Mouse (Mus musculus): Measurements from ENCODE around the gene R3hcc1l.

Gene R3hcc1l

DNA sequence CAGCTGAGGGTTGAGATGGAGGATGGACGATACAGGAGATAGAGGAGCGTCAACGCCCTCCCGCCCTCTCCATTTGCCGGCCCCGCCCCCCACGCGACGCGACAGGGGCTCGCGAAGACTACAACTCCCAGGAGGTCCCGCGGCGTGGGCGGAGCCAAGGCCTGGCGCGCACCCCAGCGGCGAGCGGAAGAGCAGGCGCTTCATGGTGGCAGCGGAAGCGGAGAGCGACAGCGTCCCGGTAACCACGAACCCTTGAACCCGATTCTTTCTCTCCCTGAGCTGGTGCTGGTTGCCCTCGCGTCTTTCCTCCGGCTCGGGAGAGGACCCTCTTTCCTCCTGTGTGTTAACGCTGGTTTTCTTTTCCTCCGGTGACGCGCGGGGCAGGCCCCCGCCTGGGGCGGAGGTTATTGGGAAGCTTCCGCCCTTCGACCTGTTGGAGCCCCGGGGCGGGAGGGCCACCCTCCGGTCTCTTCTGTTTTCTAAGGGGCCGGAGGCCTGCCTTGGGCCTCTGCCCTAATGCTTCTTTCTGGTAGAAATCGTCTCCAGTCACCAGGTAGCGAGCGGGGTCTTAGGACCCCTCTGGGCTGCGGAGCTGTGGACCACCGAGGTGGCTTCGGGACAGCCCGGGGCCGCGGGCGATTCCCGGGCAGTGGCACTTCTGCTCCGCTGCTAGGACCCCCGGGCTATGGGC is at the start of gene R3hcc1l:
Gene R3hcc1l (plus strand): TSS at position 140 of the 691 bp plus-strand sequence.
- DNase-seq: peak; percentile 93

DNA sequence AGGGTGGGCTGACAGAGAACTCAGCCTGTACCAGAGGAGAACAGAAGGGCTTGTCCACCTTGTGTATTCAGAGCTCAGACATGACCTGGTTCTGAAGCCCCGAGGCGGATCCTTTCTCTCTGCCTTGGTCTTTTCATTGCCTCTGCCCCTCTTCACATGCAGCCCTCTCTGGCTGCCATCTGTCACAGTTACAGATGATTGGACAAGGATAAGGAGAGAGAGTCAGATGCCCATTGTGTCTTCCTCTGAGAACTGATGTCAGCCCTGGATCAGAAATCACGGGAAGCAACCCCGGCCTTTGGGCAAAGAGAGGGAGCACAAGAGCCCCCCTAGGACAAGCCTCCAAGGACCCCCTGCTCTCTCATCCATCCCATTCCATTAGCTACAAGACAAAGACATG is 47.0 kb upstream of the R3hcc1l start:
- DNase-seq: no peak

- no peak for DNase-seq
Measured at GRCm38 (mm10) chr19:42472831-42473230, 45.7 kb upstream of the R3hcc1l start.

DNA sequence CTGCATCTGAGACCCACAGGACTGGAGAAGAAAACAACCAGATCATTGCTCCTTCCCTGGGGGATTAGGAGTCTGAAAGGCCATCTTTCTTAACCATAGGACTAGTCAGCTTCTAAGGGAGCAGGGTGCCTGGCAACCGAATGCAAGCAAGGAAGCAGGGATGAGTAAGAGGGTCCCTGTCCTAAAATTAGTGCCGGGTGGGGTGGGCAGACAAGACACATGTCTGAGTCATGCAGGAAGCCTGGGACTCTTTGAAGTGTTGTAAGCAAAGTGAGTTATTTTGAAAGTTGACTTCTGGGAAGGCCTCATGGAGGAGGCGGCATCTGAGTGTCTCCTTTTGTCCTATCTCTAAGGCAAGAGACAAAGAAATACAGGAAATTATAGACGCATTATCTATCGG is 40.8 kb upstream of the R3hcc1l start:
- DNase-seq: no peak

- no peak for DNase-seq
Measured at GRCm38 (mm10) chr19:42478303-42478702, 40.3 kb upstream of the R3hcc1l start.

DNA sequence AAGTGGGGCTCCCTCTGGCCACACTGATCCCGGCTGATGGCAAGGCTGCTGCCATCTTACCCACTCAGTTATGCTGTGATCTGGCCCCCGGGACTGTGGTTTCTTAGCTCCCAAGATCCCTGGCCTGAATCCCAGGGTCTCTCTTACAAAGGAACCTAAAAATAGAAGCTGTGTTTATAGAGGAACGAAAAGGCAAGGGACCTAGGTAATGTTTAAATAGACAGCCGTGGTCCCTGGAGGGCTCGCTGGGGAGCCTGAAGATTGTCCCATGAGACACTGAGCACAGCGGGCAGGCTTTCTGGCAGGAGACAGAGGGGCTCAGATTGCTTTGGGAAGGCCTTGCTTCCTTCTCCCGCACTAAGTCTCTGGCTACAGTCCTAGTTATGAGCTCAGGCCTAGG is 33.1 kb upstream of the R3hcc1l start:
- DNase-seq: no peak

GRCm38 (mm10) chr19:42487261-42487660 is 31.3 kb upstream of the R3hcc1l start:
- no peak for DNase-seq

- no peak for DNase-seq
Measured at GRCm38 (mm10) chr19:42493257-42493917, 25.2 kb upstream of the R3hcc1l start.

- no peak for DNase-seq
Measured at GRCm38 (mm10) chr19:42504156-42504555, 14.4 kb upstream of the R3hcc1l start.

DNA sequence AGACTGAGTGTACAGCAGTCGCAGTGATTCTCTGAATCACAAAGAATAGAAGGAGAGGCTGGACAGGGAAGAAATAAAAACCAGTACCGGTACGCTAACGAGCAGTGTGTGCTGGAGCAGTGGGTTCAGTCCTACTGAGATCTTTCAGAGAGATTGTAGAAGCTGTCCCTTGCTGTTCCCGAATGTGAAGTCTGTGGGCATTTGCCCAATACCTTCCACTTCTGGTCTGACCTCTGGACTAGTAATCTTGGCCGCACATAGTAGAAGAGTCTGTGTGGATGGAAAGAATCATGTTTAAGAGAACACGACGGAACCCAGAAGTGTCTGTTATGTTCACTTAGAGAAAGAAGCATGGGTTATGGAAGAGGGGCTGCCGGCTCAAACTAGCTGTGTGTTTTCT is 8.9 kb upstream of the R3hcc1l start:
- no peak for DNase-seq

- DNase-seq: peak; percentile 36
Measured at GRCm38 (mm10) chr19:42510276-42511171, 8.0 kb upstream of the R3hcc1l start.

GRCm38 (mm10) chr19:42515656-42516055 is 2.9 kb upstream of the R3hcc1l start:
- no peak for DNase-seq

DNA sequence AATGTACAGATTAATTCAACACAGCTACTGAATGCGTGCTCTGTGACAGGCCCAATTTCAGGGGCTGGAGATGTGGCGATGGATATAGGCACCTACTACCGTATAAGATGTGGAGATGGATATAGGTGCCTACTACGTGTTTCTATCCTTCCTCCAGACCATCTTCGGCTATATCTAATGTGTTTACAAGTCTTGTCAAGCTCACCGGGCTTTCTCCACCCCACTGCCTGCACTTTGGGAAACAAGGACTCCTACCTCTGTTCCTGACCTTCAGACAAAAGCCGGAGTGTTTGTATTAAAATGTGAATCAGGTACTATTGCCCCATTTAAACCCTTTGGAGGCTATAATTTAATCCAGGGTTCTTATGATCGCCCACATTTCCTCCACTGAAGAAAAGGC is 2.4 kb upstream of the R3hcc1l start:
- no peak for DNase-seq

- DNase-seq: no peak
Measured at GRCm38 (mm10) chr19:42517957-42518619, 471 bp upstream of the R3hcc1l start.

DNA sequence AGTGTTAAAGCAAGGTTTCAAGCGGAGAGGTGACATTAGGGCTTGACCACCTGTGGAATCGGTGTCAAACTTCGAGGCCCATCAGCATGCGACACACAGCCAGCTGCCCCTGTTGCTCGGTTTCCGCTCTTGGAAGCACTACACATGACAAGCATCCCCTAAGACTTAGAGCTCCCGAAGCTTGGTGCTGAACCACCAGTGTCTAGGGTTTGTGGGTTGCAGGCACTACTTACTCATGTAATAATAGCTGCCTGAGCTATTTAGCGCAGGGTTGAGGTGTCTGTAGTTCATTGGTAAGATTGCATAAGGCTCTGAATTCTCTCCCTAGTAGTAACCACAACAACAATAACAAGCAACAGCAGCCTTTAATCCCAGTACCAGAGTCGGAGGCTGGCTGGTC is 1.2 kb downstream of the R3hcc1l start:
- DNase-seq: no peak

GRCm38 (mm10) chr19:42524703-42525102 is 6.1 kb downstream of the R3hcc1l start:
- no peak for DNase-seq

GRCm38 (mm10) chr19:42529992-42530437 is 11.5 kb downstream of the R3hcc1l start:
- DNase-seq: no peak

- DNase-seq: no peak
Measured at GRCm38 (mm10) chr19:42534427-42534826, 15.9 kb downstream of the R3hcc1l start.

GRCm38 (mm10) chr19:42537600-42537999 is 19.0 kb downstream of the R3hcc1l start:
- DNase-seq: no peak

DNA sequence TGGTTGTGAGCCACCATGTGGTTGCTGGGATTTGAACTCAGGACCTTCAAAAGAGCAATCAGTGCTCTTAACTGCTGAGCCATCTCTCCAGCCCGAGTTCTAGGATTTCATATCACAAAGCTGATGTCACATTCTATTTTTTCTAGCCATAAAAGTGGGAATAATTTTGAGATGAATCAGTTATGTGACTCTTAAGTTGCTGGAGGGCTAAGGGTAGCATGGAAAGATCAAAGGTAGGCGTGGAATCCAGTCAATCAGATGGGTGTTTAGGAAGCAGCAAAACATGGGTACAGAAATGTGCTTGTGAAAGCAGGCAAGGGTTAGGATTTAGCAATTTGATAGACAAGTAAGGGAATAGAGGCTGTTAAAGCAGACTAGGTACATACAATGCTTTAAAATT is 20.4 kb downstream of the R3hcc1l start:
- no peak for DNase-seq

- DNase-seq: no peak
Measured at GRCm38 (mm10) chr19:42539414-42540189, 21.0 kb downstream of the R3hcc1l start.

GRCm38 (mm10) chr19:42540649-42541048 is 22.1 kb downstream of the R3hcc1l start:
- DNase-seq: no peak
